Mouse (Mus musculus): ENCODE measurements around the gene Hsf2bp. TPM values are rescaled to one million over a fixed set of nuclear protein-coding genes. Genes with fewer than 3 reads are reported as not detected.

The Hsf2bp gene
- polyA plus RNA-seq, 1 experiment from 2014 or later = 0.13 TPM

GRCm38 (mm10) chr17:31974694-31975093, 61.5 kb downstream of the Hsf2bp start:
- no peak overlapping the region for H3K4me2 ChIP-seq
- 50% methylated on average over 5 of the region's 5 CpGs for WGBS (ENCODE audit: insufficient replicate concordance)
- no peaks in the 10 kb centered on the region for H3K27me3 ChIP-seq (replicated peaks)

GRCm38 (mm10) chr17:31973664-31974230, 62.4 kb downstream of the Hsf2bp start:
- Histone ChIP-seq H3K4me1 (no peaks in the 10 kb centered on the region), H3K9ac (no peak overlapping the region), H3K9me3 (replicated peaks) (no peaks in the 10 kb centered on the region), H3K36me3 (no peaks in the 10 kb centered on the region), H3K4me2 (no peak overlapping the region), H3K27me3 (replicated peaks) (no peaks in the 10 kb centered on the region), H3K27ac (no peak overlapping the region), H3K4me3 (no peak overlapping the region)
- 62% methylated on average over 7 of the region's 7 CpGs for WGBS (ENCODE audit: insufficient replicate concordance)
- ATAC-seq = no peak

More at GRCm38 (mm10) chr17:31974694-31975093, 61.5 kb downstream of the Hsf2bp start:
- Histone ChIP-seq H3K9me3 (replicated peaks) (no peaks in the 10 kb centered on the region), H3K4me3 (no peak overlapping the region), H3K4me1 (no peaks in the 10 kb centered on the region), H3K27ac (no peak overlapping the region), H3K36me3 (no peaks in the 10 kb centered on the region), H3K9ac (no peak overlapping the region)
- ATAC-seq = no peak

GRCm38 (mm10) chr17:31970890-31971289, 65.3 kb downstream of the Hsf2bp start:
- WGBS (ENCODE audit: insufficient replicate concordance) = 71% methylated on average over 2 of the region's 2 CpGs
- H3K9ac ChIP-seq = no peak overlapping the region
- ATAC-seq = no peak
- H3K4me3 ChIP-seq = no peak overlapping the region
- H3K36me3 ChIP-seq = no peaks in the 10 kb centered on the region
- 0 out of 2 replicates have a peak, but pooled peaks cover 1% of the 10 kb centered on the region for H3K4me1 ChIP-seq
- H3K27me3 ChIP-seq (replicated peaks) = no peaks in the 10 kb centered on the region
- no peak overlapping the region for H3K27ac ChIP-seq
- H3K9me3 ChIP-seq (replicated peaks) = no peaks in the 10 kb centered on the region
- H3K4me2 ChIP-seq = no peak overlapping the region

GRCm38 (mm10) chr17:31968801-31969200, 67.3 kb downstream of the Hsf2bp start:
- Histone ChIP-seq H3K4me1 (0 out of 2 replicates have a peak, but pooled peaks cover 3% of the 10 kb centered on the region), H3K9me3 (replicated peaks) (no peaks in the 10 kb centered on the region), H3K27me3 (replicated peaks) (no peaks in the 10 kb centered on the region), H3K4me2 (no peak overlapping the region), H3K4me3 (no peak overlapping the region), H3K36me3 (no peaks in the 10 kb centered on the region), H3K9ac (no peak overlapping the region), H3K27ac (no peak overlapping the region)
- ATAC-seq = no peak
- WGBS (ENCODE audit: insufficient replicate concordance) = 45% methylated on average over 1 of the region's 1 CpGs

- WGBS (ENCODE audit: insufficient replicate concordance) = 63% methylated on average over 4 of the region's 4 CpGs
- no peaks in the 10 kb centered on the region for H3K27me3 ChIP-seq (replicated peaks)
- H3K27ac ChIP-seq = no peak overlapping the region
- H3K4me2 ChIP-seq = no peak overlapping the region
- H3K9ac ChIP-seq = no peak overlapping the region
- no peaks in the 10 kb centered on the region for H3K36me3 ChIP-seq
- no peak overlapping the region for H3K4me3 ChIP-seq
- 0 out of 2 replicates have a peak, but pooled peaks cover 3% of the 10 kb centered on the region for H3K4me1 ChIP-seq
- no peak for ATAC-seq
- no peaks in the 10 kb centered on the region for H3K9me3 ChIP-seq (replicated peaks)
Observed at GRCm38 (mm10) chr17:31967311-31967710, 68.8 kb downstream of the Hsf2bp start.

- 75% methylated on average over 1 of the region's 1 CpGs for WGBS (ENCODE audit: insufficient replicate concordance)
- 0 out of 2 replicates have a peak, but pooled peaks cover 3% of the 10 kb centered on the region for H3K4me1 ChIP-seq
- H3K9me3 ChIP-seq (replicated peaks) = no peaks in the 10 kb centered on the region
- no peak overlapping the region for H3K4me3 ChIP-seq
- H3K27me3 ChIP-seq (replicated peaks) = no peaks in the 10 kb centered on the region
- ATAC-seq = no peak
- H3K36me3 ChIP-seq = no peaks in the 10 kb centered on the region
- no peak overlapping the region for H3K9ac ChIP-seq
- peak overlapping the region; percentile 68; the same call in 1 of the 2 replicates for H3K27ac ChIP-seq
- H3K4me2 ChIP-seq = no peak overlapping the region
Observed at GRCm38 (mm10) chr17:31966566-31966965, 69.6 kb downstream of the Hsf2bp start.

GRCm38 (mm10) chr17:31965623-31966022, 70.5 kb downstream of the Hsf2bp start:
- 0 out of 2 replicates have a peak, but pooled peaks cover 3% of the 10 kb centered on the region for H3K4me1 ChIP-seq
- no peaks in the 10 kb centered on the region for H3K27me3 ChIP-seq (replicated peaks)
- peak; percentile 77 for ATAC-seq
- 33% methylated on average over 2 of the region's 2 CpGs for WGBS (ENCODE audit: insufficient replicate concordance)
- H3K9ac ChIP-seq = no peak overlapping the region
- no peaks in the 10 kb centered on the region for H3K9me3 ChIP-seq (replicated peaks)
- H3K4me3 ChIP-seq = no peak overlapping the region
- peak overlapping the region; percentile 68 for H3K27ac ChIP-seq
- no peak overlapping the region for H3K4me2 ChIP-seq
- no peaks in the 10 kb centered on the region for H3K36me3 ChIP-seq

- Histone ChIP-seq H3K4me2 (no peak overlapping the region), H3K9me3 (replicated peaks) (no peaks in the 10 kb centered on the region), H3K9ac (no peak overlapping the region), H3K4me3 (no peak overlapping the region), H3K27me3 (replicated peaks) (no peaks in the 10 kb centered on the region), H3K36me3 (no peaks in the 10 kb centered on the region), H3K4me1 (0 out of 2 replicates have a peak, but pooled peaks cover 3% of the 10 kb centered on the region), H3K27ac (no peak overlapping the region)
- ATAC-seq = no peak
- WGBS (ENCODE audit: insufficient replicate concordance) = 85% methylated on average over 4 of the region's 4 CpGs
Observed at GRCm38 (mm10) chr17:31962930-31963329, 73.2 kb downstream of the Hsf2bp start.

- Histone ChIP-seq H3K27ac (no peak overlapping the region), H3K4me3 (no peak overlapping the region), H3K27me3 (replicated peaks) (no peaks in the 10 kb centered on the region), H3K4me1 (0 out of 2 replicates have a peak, but pooled peaks cover 3% of the 10 kb centered on the region), H3K36me3 (no peaks in the 10 kb centered on the region), H3K9ac (no peak overlapping the region), H3K9me3 (replicated peaks) (no peaks in the 10 kb centered on the region), H3K4me2 (no peak overlapping the region)
- WGBS (ENCODE audit: insufficient replicate concordance) = 65% methylated on average over 5 of the region's 5 CpGs
- no peak for ATAC-seq
Observed at GRCm38 (mm10) chr17:31962281-31962680, 73.9 kb downstream of the Hsf2bp start.

- H3K27ac ChIP-seq = no peak overlapping the region
- no peak overlapping the region for H3K4me2 ChIP-seq
- H3K4me1 ChIP-seq = no peaks in the 10 kb centered on the region
- no peak for ATAC-seq
- no peaks in the 10 kb centered on the region for H3K27me3 ChIP-seq (replicated peaks)
- no peaks in the 10 kb centered on the region for H3K36me3 ChIP-seq
- H3K4me3 ChIP-seq = no peak overlapping the region
- WGBS (ENCODE audit: insufficient replicate concordance) = 75% methylated on average over 9 of the region's 9 CpGs
- no peak overlapping the region for H3K9ac ChIP-seq
- H3K9me3 ChIP-seq (replicated peaks) = no peaks in the 10 kb centered on the region
Observed at GRCm38 (mm10) chr17:31954551-31955140, 81.5 kb downstream of the Hsf2bp start.

- H3K36me3 ChIP-seq = no peaks in the 10 kb centered on the region
- H3K9ac ChIP-seq = no peak overlapping the region
- H3K9me3 ChIP-seq (replicated peaks) = no peaks in the 10 kb centered on the region
- H3K4me2 ChIP-seq = no peak overlapping the region
- 82% methylated on average over 1 of the region's 1 CpGs for WGBS (ENCODE audit: insufficient replicate concordance)
- H3K4me1 ChIP-seq = no peaks in the 10 kb centered on the region
- no peak overlapping the region for H3K4me3 ChIP-seq
- no peaks in the 10 kb centered on the region for H3K27me3 ChIP-seq (replicated peaks)
- no peak for ATAC-seq
- no peak overlapping the region for H3K27ac ChIP-seq
Observed at GRCm38 (mm10) chr17:31949076-31949475, 87.1 kb downstream of the Hsf2bp start.

- WGBS (ENCODE audit: insufficient replicate concordance) = 80% methylated on average over 9 of the region's 9 CpGs
- ATAC-seq = no peak
- no peak overlapping the region for H3K9ac ChIP-seq
Observed at GRCm38 (mm10) chr17:31946436-31946835, 89.7 kb downstream of the Hsf2bp start.

More at GRCm38 (mm10) chr17:31946436-31946835, 89.7 kb downstream of the Hsf2bp start:
- no peak overlapping the region for H3K27ac ChIP-seq
- no peaks in the 10 kb centered on the region for H3K4me1 ChIP-seq
- no peak overlapping the region for H3K4me3 ChIP-seq
- H3K4me2 ChIP-seq = no peak overlapping the region
- no peaks in the 10 kb centered on the region for H3K27me3 ChIP-seq (replicated peaks)
- H3K9me3 ChIP-seq (replicated peaks) = no peaks in the 10 kb centered on the region
- H3K36me3 ChIP-seq = no peaks in the 10 kb centered on the region

All from liver, embryonic 12.5 days (tissue).